Mouse (Mus musculus): ENCODE measurements around the gene Adamts9.

Adamts9 gene

GRCm38 (mm10) chr6:92860285-92860912, 82.9 kb downstream of the Adamts9 start:
- no peak for DNase-seq (ENCODE audit: low spot score)

- no peak for DNase-seq (ENCODE audit: low spot score)
Observed at GRCm38 (mm10) chr6:92858721-92859510, 84.4 kb downstream of the Adamts9 start.

DNA sequence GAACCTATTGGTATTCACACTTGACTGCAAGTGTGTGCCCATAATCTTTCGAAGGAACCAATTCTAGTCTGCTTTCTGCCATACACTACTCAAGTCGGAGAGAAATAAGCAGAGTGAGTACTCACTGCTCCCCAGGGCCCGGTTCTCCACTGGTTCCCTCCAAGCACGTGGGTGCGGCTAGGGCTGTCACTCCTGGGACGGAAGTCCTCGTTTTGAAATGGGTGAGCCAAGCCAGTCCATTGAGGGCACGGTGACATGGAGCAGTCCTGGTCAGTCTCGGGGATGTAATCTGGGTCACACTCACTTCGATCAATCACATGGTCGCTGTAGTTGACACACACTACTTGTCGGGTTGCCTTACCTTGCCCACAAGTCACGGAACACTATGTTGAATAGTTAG, 85.5 kb downstream of the Adamts9 start:
- no peak for DNase-seq (ENCODE audit: low spot score)

DNA sequence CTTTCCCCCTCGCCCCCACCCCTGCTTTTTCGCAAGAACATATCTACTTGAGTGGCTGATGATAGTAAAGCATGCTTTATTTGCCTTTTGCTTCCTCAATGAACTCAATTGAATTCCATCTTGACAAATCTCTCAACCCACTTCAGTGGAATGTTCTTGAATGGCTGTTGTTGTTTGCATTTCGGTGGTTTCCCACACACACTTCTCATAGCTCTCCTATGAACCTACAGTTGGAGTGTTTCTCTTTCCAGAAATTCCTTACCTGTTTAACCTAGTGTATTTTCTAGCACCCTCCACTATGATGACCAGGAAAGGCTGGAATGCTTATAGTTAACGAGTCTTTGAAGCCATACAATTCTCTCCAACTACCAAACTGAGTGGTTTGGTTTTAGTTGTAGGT, 88.4 kb downstream of the Adamts9 start:
- no peak for DNase-seq (ENCODE audit: low spot score)

DNA sequence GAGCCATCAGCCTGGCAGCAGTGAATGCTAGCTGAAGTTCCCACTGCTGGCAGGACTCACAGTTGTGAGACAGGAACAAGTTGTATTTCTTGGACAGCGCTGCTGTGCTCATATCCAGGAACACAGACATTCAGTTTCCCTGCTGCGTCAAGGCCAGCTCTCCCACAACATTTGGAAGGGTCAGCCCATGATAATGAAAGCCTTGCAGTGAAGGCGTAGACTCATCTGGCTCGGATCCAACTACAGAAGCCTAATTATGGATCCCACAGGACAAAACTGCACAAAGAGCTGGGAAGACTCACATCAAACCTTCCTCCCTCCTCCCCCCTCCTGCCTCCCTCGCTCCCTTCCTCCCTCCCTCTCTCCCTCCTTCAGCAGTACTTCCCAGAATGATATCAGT, 93.0 kb downstream of the Adamts9 start:
- peak; percentile 73 for DNase-seq (ENCODE audit: low spot score)

DNA sequence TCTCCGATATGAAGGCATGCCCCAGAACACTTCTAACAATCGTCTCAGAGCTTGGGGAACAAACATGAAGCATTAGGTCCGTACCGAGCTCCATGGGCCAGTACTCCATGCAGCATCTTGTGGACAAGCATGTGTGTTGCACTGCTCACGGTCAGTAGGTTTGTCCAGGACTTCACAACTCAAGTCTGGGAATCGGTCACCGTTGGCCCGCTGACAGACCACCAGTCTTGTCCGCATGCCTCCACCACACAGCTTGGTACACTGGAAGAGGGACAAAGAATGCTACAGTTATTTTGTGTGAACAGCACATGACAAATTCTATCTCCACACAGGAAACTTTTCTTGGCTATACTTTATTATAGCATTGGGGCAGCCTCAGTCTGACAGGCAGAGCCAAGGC, 94.1 kb downstream of the Adamts9 start:
- DNase-seq (ENCODE audit: low spot score), result no peak

DNA sequence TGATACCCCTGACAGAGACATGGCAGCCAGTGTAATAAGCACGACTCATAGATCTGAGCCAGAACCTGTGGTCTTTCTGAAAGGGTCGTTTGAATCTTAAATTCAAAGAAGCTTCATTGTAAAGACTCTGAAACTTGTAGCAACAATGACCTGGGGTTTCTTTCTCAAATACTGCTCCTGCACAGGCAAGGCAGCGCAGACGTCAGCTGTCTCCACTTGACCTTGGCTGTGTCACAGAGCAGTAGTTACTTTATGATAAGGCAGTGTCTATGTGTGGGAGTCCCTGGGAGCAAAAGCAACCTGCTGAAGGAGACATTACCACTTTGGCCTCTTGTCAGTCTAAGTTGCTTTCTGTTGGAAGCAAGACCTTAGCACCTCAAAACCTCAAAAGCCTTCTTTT, 96.7 kb downstream of the Adamts9 start:
- no peak for DNase-seq (ENCODE audit: low spot score)

GRCm38 (mm10) chr6:92845898-92846297, 97.4 kb downstream of the Adamts9 start:
- no peak for DNase-seq (ENCODE audit: low spot score)

DNA sequence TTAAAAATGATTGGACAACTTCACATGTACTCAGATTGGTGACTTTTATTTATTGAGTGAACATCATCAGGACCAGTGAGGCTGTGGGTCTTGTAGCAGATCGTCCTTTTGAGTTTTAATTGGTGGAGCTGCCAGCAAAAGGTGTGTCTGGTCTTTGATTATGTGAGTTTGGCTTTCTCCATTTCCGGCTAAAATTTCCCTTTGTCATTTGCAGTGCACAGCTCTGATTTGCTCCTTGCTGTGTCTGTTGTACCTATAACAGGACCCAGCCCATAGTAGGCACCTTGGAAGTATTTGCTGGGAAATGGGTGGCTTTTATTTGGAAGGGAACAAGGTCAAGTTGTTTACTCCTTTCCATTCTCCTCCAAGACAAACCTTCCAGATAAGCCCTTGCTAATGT, 99.8 kb downstream of the Adamts9 start:
- no peak for DNase-seq (ENCODE audit: low spot score)

- no peak for DNase-seq (ENCODE audit: low spot score)
Observed at GRCm38 (mm10) chr6:92842000-92842399, 101.3 kb downstream of the Adamts9 start.

DNA sequence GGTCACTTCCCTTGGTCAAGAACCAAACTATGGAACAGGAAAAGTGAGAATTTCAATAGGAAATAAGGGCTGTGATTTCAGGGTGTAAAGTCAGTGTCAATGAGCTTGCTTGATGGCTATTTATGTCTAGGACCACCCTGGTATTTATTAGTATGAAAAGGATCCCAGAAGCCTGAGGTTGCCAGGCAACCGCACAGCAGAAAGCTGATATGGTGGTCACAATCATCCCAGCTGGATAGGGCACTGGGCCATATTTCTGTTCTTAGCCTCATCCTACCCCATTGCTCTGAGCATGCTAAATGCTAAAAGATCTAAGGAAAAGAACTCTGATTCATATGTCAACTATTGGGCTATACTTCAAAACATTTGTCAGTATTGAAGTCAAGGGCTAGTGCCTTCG, 112.2 kb downstream of the Adamts9 start:
- no peak for DNase-seq (ENCODE audit: low spot score)

GRCm38 (mm10) chr6:92829148-92829547, 114.1 kb downstream of the Adamts9 start:
- no peak for DNase-seq (ENCODE audit: low spot score)

DNA sequence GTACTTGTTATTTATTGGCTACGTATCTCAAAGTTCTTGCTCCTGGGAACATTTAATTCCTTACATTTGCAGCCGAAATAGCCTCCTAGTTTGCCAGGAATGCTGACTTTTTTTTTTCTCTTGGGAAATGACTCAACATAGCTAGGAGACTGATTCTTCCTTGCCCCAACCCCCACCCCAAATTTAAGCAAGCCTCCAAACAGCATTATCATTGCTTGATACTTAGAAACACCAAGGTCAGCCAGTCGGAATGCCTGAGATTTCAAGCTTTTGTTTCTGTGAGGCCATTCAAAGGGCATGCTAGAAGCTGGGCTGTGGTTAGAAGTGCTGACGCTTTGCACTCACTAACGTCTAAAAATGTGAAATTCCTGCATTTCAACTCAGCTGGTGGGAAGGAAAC, 115.9 kb downstream of the Adamts9 start:
- no peak for DNase-seq (ENCODE audit: low spot score)

GRCm38 (mm10) chr6:92826561-92826960, 116.7 kb downstream of the Adamts9 start:
- no peak for DNase-seq (ENCODE audit: low spot score)

GRCm38 (mm10) chr6:92823991-92824390, 119.3 kb downstream of the Adamts9 start:
- DNase-seq (ENCODE audit: low spot score), result no peak

GRCm38 (mm10) chr6:92822006-92822405, 121.3 kb downstream of the Adamts9 start:
- no peak for DNase-seq (ENCODE audit: low spot score)

DNA sequence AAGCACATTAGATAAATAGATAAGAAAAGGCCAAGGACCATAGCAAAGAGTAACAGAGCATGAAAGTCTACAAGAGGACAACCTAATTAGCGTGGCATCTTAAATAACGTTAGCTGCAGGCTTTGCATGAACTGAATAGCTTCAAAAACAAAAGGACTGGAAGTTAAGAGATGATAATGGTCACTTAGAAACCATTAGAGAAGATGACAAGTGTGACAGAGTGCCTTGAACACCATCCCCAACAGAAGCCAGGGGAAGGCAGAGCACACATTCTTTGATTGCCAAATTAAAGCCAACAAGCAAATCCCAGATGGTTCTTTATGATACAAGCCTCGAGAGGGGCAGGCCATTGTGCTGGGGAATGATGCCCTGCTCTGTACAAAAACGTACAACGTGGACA, 121.7 kb downstream of the Adamts9 start:
- no peak for DNase-seq (ENCODE audit: low spot score)

DNA sequence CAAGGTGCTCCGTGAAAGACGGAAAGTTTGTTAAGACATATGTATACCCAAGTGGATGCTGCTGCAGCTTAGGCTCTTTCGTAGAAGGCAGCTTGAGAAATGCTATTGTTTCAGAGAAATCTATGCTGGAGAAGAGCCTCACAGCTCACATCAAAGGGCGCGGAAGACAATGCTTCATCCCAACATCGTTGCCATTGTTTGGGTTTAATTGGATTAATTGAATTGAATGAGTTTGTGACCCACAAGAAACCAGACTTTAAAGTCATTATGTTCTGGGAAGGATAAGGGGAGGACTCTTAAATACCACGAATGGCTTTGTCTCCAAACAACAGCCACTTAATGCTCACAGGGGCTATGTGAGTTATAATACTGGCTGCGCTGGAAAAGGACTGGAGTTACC, 125.6 kb downstream of the Adamts9 start:
- no peak for DNase-seq (ENCODE audit: low spot score)

DNA sequence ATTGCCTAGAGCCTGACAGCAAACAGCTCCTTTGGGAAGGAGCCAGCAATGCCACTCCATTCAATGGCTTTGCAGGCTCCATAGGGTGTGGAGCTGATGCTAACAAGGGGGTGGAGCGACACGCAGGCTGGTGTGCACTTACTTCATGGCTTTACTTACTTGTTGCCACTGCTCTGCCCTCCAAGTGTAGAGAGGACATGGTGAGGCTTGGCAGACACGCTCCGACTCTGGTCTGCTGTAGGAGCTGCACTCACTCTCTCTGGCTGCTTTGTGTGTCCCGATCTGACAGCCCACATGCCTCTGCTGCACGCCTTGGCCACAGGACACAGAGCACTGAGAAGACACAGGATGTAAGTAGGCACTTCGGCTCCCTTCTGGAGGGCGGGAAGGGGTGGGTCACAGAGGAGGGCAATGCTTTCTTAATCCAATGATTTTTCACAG, 127.0 kb downstream of the Adamts9 start, which contains the start of gene A730049H05Rik:
Gene A730049H05Rik (plus strand): TSS at position 168 of the 441 bp plus-strand sequence.
- DNase-seq (ENCODE audit: low spot score), result no peak

- no peak for DNase-seq (ENCODE audit: low spot score)
Observed at GRCm38 (mm10) chr6:92812702-92813370, 130.5 kb downstream of the Adamts9 start.

- DNase-seq (ENCODE audit: low spot score), result no peak
Observed at GRCm38 (mm10) chr6:92811566-92811965, 131.7 kb downstream of the Adamts9 start.

GRCm38 (mm10) chr6:92810628-92811027, 132.7 kb downstream of the Adamts9 start:
- DNase-seq (ENCODE audit: low spot score), result no peak

- DNase-seq (ENCODE audit: low spot score), result no peak
Observed at GRCm38 (mm10) chr6:92809818-92810217, 133.5 kb downstream of the Adamts9 start.
